Mouse (Mus musculus) myocyte (in vitro differentiated cells): ENCODE data around the gene Asb16.

Experiments
- CEBPB ChIP-seq: IDR thresholded peaks from 2 replicates; pipeline ENCODE4 v1.6.1; 2011; ENCODE audit warnings: mild to moderate bottlenecking, moderate library complexity; ENCODE audit not compliant: poor library complexity, insufficient read depth, severe bottlenecking
- E2F4 ChIP-seq: IDR thresholded peaks from one replicate; pipeline ENCODE4 v1.6.1; 2011; ENCODE audit warnings: mild to moderate bottlenecking, control low read depth, moderate library complexity; ENCODE audit not compliant: insufficient read depth
- MAX ChIP-seq: IDR thresholded peaks from one replicate; pipeline ENCODE4 v1.6.1; 2011; ENCODE audit warnings: low read depth, mild to moderate bottlenecking, control low read depth
- MYOD1 ChIP-seq, 3 experiments: IDR thresholded peaks; one replicate each; pipeline ENCODE4 v1.6.1; 2011; ENCODE audit warnings: control low read depth in 2 of 3, low read depth in 2 of 3, mild to moderate bottlenecking in 2 of 3, moderate library complexity in 1 of 3; ENCODE audit not compliant: insufficient read length in 2 of 3, control insufficient read depth in 1 of 3
- MYOG ChIP-seq, 3 experiments: IDR thresholded peaks; one replicate each; pipeline ENCODE4 v1.6.1; 2011; ENCODE audit warnings: control low read depth in 2 of 3, low read depth in 2 of 3, mild to moderate bottlenecking in 2 of 3; ENCODE audit not compliant: insufficient read length in 2 of 3, control insufficient read depth in 1 of 3, insufficient read depth in 1 of 3
- POLR2A ChIP-seq: IDR thresholded peaks from one replicate; pipeline ENCODE4 v1.6.1; 2011; ENCODE audit warnings: low read depth, mild to moderate bottlenecking, control low read depth, moderate library complexity; ENCODE audit not compliant: insufficient read length
- POLR2AphosphoS2 ChIP-seq: IDR thresholded peaks from one replicate; pipeline ENCODE4 v1.6.1; 2011; ENCODE audit warnings: low read depth, control low read depth; ENCODE audit not compliant: insufficient read length
- REST ChIP-seq: IDR thresholded peaks from one replicate; pipeline ENCODE4 v1.6.1; 2011; ENCODE audit warnings: mild to moderate bottlenecking, control low read depth, moderate library complexity; ENCODE audit not compliant: insufficient read depth, insufficient read length
- SRF ChIP-seq: IDR thresholded peaks from one replicate; pipeline ENCODE4 v1.6.1; 2011; ENCODE audit warnings: low read depth; ENCODE audit not compliant: control insufficient read depth, insufficient read length
- TCF12 ChIP-seq: IDR thresholded peaks from one replicate; pipeline ENCODE4 v1.6.1; 2011; ENCODE audit warnings: mild to moderate bottlenecking, control low read depth; ENCODE audit not compliant: poor library complexity, insufficient read depth, severe bottlenecking
- TCF3 ChIP-seq: IDR thresholded peaks from one replicate; pipeline ENCODE4 v1.6.1; 2011; ENCODE audit warnings: low read depth, control low read depth; ENCODE audit not compliant: insufficient read length
- USF1 ChIP-seq: IDR thresholded peaks from one replicate; pipeline ENCODE4 v1.6.1; 2011; ENCODE audit warnings: low read depth, mild to moderate bottlenecking, control low read depth, moderate library complexity

DNA sequence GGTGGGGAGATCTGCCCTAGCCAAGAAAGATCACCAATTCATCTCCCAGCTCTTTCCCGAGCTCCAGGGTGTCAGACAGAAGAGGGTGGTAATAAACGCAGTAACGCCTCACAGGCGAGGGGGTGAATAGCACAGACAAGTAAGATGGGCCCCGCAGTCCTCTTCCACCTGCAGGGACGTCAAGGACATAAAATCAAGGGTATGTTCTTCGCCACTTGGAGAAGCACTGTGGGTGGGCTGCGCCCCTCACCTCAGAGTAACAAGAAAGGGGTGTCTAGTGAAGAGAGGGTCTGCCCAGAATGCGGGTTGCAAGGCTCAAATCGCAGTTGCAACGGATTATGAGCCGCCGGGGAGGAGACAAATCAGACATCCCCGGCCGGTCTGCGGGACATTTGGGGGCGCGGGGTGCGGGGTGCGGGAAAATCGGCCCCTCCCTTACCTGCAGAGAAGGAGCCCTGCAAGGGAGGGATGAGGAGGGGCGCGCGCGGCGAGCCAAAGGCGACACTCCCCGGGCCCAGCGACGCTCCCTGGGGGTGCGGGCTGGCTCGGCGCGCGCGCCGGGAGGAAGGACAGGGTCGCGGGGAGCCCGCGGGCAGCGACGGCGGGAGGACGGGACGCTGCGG lies 39.1 kb upstream of the Asb16 start:
- TF ChIP-seq TCF12 (no peak), POLR2AphosphoS2 (no peak), MAX (no peak), POLR2A (no peak), USF1 (no peak), E2F4 (no peak), MYOD1 (IDR thresholded peaks at IDR 0.05; ENCODE audit: control insufficient read depth in 1 of 3, insufficient read length in 2 of 3, low read depth in 2 of 3) (no peak), REST (no peak), CEBPB (no peak), TCF3 (no peak), SRF (no peak), MYOG (IDR thresholded peaks at IDR 0.05; ENCODE audit: control insufficient read depth in 1 of 3, insufficient read depth in 1 of 3, insufficient read length in 2 of 3, low read depth in 2 of 3) (no peak)
